Mouse (Mus musculus) layer of hippocampus, adult 8-10 months (tissue): ENCODE results near the gene Ttc28. TPM values are rescaled to one million over a fixed set of nuclear protein-coding genes. Genes with fewer than 3 reads are reported as not detected.
A peak's percentile ranks its signal among the peaks of the same experiment; 100 is the strongest.

Experiments used
- DNase-seq, 2 experiments: peaks; one replicate each; pipeline ENCODE4 v3.0.0; 2022; ENCODE audit warnings: low spot score in 2 of 2
- total RNA-seq, 4 experiments: library from RNA; stranded (reverse); gene quantifications; 2 replicates each; pipeline ENCODE4 v1.2.4; 2022

Ttc28 gene
- total RNA-seq, 4 experiments from 2014 or later, result 9.5 to 15.1 (median 12.2) TPM

- DNase-seq, result no peak
These were observed 206.2 kb downstream of the Ttc28 start for GRCm38 (mm10) chr5:111085849-111086248.

GRCm38 (mm10) chr5:111096750-111097149 lies 217.1 kb downstream of the Ttc28 start:
- no peak for DNase-seq

GRCm38 (mm10) chr5:111097233-111098160 lies 217.9 kb downstream of the Ttc28 start:
- no peak for DNase-seq

GRCm38 (mm10) chr5:111098516-111099274 lies 219.1 kb downstream of the Ttc28 start:
- no peak for DNase-seq

GRCm38 (mm10) chr5:111100585-111100984 lies 221.0 kb downstream of the Ttc28 start:
- no peak for DNase-seq

- no peak for DNase-seq
These were observed 221.9 kb downstream of the Ttc28 start for GRCm38 (mm10) chr5:111101383-111101932.

GRCm38 (mm10) chr5:111104801-111105200 lies 225.2 kb downstream of the Ttc28 start:
- no peak for DNase-seq

- no peak for DNase-seq
These were observed 231.8 kb downstream of the Ttc28 start for GRCm38 (mm10) chr5:111111378-111111777.

- no peak for DNase-seq
These were observed 233.6 kb downstream of the Ttc28 start for GRCm38 (mm10) chr5:111113183-111113582.

- no peak for DNase-seq
These were observed 234.2 kb downstream of the Ttc28 start for GRCm38 (mm10) chr5:111113694-111114375.

- DNase-seq, result no peak
These were observed 235.0 kb downstream of the Ttc28 start for GRCm38 (mm10) chr5:111114597-111114996.

- no peak for DNase-seq
These were observed 236.1 kb downstream of the Ttc28 start for GRCm38 (mm10) chr5:111115519-111116350.

GRCm38 (mm10) chr5:111119805-111120204 lies 240.2 kb downstream of the Ttc28 start:
- DNase-seq, result no peak

- DNase-seq, result no peak
These were observed 240.7 kb downstream of the Ttc28 start for GRCm38 (mm10) chr5:111120298-111120697.

GRCm38 (mm10) chr5:111120705-111121420 lies 241.3 kb downstream of the Ttc28 start:
- no peak for DNase-seq

GRCm38 (mm10) chr5:111122332-111123049 lies 242.9 kb downstream of the Ttc28 start:
- no peak for DNase-seq

GRCm38 (mm10) chr5:111123050-111123746 lies 243.6 kb downstream of the Ttc28 start:
- DNase-seq, result peak; percentile 37 to 40

- DNase-seq, result no peak
These were observed 245.1 kb downstream of the Ttc28 start for GRCm38 (mm10) chr5:111124620-111125200.
